Mouse (Mus musculus) c-Kit-positive CD71-positive TER-119-positive erythroid progenitor cells, embryonic 14.5 days (primary cell): Measurements from ENCODE around the gene Gm20837.
"Not testable (repeated sequence)": the region's sequence is repeated elsewhere in the genome, so short reads cannot be mapped to it uniquely, and the experiment has no call there.

Experiments
- DNase-seq: peaks from one replicate; pipeline ENCODE4 v3.0.0-alpha.2; 2013; ENCODE audit warnings: low spot score

Gm20837 gene

DNA sequence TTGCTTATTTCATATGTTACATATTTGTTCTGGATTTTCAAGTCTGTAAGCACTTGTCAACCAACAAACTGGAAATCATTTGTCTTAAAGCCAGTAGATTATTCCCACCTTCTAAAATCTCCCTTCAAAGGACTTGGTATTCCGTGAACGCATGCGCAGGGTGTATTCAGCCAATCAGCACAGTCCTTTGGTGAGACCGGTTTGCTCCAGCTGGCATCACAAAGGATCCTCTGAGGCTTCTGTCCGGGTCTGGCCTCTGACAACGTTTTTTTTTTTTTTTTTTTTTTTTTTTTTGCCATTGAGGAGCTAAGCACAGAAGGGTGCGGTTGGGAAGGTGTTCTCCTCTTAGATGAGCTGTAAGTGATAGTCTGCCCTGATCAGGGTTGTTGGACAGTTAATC is at the start of gene Gm20837:
Gene Gm20837, plus strand, starts transcription at position 301 of the 400 bp plus-strand sequence.
- DNase-seq, result not testable (repeated sequence)
